Mouse (Mus musculus) spleen, adult 10 weeks (tissue): ENCODE data around the gene Vmn1r74. TPM values are rescaled to one million over a fixed set of nuclear protein-coding genes. Genes with fewer than 3 reads are reported as not detected.

Experiments
- polyA plus RNA-seq: library from polyadenylated mRNA; stranded (reverse); fragments of 350-450 nt; fragmentation: Illumina TruSeq; extraction: RNeasy Lipid Tissue Mini Kit (QIAGEN cat#74804); gene quantifications from one replicate; pipeline ENCODE4 v1.2.3, GENCODE M21; 2015; ENCODE audit warnings: low replicate concordance; ENCODE audit not compliant: insufficient read depth

Gene Vmn1r74
- not detected for polyA plus RNA-seq

GRCm38 (mm10) chr7:11833680-11834079 is at the start of gene Vmn1r74:
Gene Vmn1r74, plus strand, starts transcription at chr7:11833980.

GRCm38 (mm10) chr7:11874330-11874729 is 40.5 kb downstream of the Vmn1r74 start, which contains the start of gene Vmn1r75:
Gene Vmn1r75, plus strand, starts transcription at chr7:11874630.

Other genes starting within 250 kb of the Vmn1r74 start
- gene Zscan4-ps3, start 224.7 kb upstream of the Vmn1r74 start, polyA plus RNA-seq: not detected
- gene Vmn1r72, start 153.8 kb upstream of the Vmn1r74 start, polyA plus RNA-seq: not detected
- gene Vmn1r73, start 103.7 kb upstream of the Vmn1r74 start, polyA plus RNA-seq: not detected
- not detected for gene Vmn1r75, start 40.6 kb downstream of the Vmn1r74 start, polyA plus RNA-seq
- gene Vmn1r76, start 104.2 kb downstream of the Vmn1r74 start, polyA plus RNA-seq: not detected
- not detected for gene Vmn1r77, start 202.8 kb downstream of the Vmn1r74 start, polyA plus RNA-seq